8 mouse cellular contexts compared by ENCODE assay signal in the genomic region with DNA sequence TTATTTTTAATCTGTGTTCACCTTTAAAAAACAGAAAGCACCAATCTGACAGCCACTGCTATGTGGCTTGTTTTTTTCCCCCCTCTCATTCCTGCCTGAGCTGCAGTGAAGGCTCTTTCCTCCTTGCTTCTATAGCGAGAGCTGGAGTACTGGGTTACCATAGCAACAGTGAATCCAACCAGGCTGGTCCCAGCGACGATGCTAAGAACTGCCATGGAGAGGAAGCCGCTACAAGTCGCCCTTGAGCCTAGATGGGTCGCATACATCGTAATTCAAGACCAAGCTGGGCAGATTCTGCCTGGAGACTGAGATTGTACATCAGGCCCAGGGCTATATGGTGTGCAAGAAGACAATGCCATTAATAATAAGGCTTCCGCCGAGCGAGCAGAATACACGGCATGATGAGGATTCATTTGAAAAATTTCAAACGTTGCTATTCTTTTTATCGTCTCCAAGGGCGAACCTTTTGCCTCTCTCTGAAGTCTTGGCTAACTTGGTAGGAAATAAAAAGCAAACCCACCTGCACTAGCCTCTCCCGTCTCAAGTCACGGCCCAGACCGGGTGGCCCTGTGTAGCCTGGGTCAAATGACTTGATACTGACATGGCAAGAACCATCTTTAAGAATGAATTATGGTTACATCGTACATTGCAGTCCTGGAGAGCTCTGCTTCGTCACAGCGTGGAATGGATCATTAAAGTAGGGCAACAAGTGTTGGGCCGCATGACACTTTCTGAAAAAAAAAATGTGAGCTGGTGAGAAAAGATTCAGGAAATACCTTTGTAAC. TPM values are rescaled to one million over a fixed set of nuclear protein-coding genes. Genes with fewer than 3 reads are reported as not detected.
DNase-seq lines count a peak whose midpoint lies in the region; ATAC-seq lines count a peak whose summit lies in the region.

No protein-coding gene starts in this region.

- no peak for ATAC-seq in megakaryocyte-erythroid progenitor cell, adult 5-6 weeks (replicated peaks; ENCODE audit: low FRiP score, low TSS enrichment, poor library complexity, severe bottlenecking)

- peak; percentile 25 for DNase-seq in heart, postnatal 4 days
- DNase-seq in heart, postnatal 25 days (ENCODE audit: low spot score): no peak
- peak; percentile 72 to 75 for DNase-seq in cerebellum, postnatal 14 days
- peak; percentile 55 to 60 for DNase-seq in frontal cortex, postnatal 25 days (ENCODE audit: low spot score in 2 of 2)
- DNase-seq in left cerebral cortex, adult 8-10 months (ENCODE audit: low spot score in 2 of 2): peak; percentile 63 to 88
- DNase-seq in retina, embryonic 14.5 days (ENCODE audit: low spot score): peak; percentile 84
- no peak for DNase-seq in B cell, adult 2 months

- intact Hi-C loops in heart, postnatal 25 days (cut with DNase I): no loop called here

RNA-seq across cellular contexts. Expression of a gene that starts 38.8 kb away (rescaled TPM):
- total RNA-seq in heart, postnatal 4 days (2021): 1 to 10 TPM; 6.2 to 6.9 TPM
- 1 to 10 TPM; 2.0 to 2.6 TPM for total RNA-seq in heart, postnatal 25 days (2021)
- 10 to 100 TPM; 32.6 to 44.3 (median 38.4) TPM for total RNA-seq in left cerebral cortex, adult 8-10 months (2022)
- 60.9 and 112 TPM in 2 replicates for total RNA-seq in megakaryocyte-erythroid progenitor cell, adult 5-6 weeks (2014; fragmentation: Nextera tagmentation)
- total RNA-seq in megakaryocyte-erythroid progenitor cell, adult 5-6 weeks (2017): 46.9 and 67.8 TPM in 2 replicates

Comparison
In these comparisons a context has a peak if more than half of its experiments do, and no peak if none do; other contexts are left out.
1. DNase-seq: peak in heart, postnatal 4 days (single experiment), cerebellum, postnatal 14 days (2 of 2), frontal cortex, postnatal 25 days (2 of 2), left cerebral cortex, adult 8-10 months (2 of 2) and retina, embryonic 14.5 days (single experiment); none in heart, postnatal 25 days (single experiment) and B cell, adult 2 months (0 of 2).
2. RNA of a gene that starts 38.8 kb away (total RNA-seq): 46.9 to 112 TPM in megakaryocyte-erythroid progenitor cell, adult 5-6 weeks and 32.6 to 44.3 TPM in left cerebral cortex, adult 8-10 months; 6.2 to 6.9 TPM in heart, postnatal 4 days and 2.0 to 2.6 TPM in heart, postnatal 25 days; every median in the first group is over 4 times any median in the second.